Mouse (Mus musculus): Measurements from ENCODE around the gene Nsmce1.

DNA sequence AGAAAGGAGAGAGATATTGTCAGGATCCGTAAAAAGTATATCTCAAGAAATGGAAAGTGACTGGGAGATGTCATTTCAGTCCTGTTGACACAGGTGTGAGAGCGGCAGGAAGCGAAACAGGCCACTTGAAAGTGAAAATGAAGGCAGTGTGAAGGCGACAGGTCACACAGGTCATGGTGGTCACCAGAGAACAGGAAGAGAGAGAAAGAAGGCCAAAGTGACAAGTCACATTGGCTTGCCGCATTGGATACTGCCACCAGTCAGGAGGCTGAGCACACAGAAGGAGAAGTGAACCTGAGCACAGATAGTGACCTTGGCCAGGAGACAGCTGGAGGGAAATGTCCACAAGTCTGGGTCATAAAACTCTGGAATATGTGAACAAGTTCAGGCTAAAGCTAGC lies 20.0 kb upstream of the Nsmce1 start:
- no peak for TF ChIP-seq CTCF (IDR thresholded peaks at IDR 0.05; ENCODE audit: insufficient read depth, low read depth, low read length)
- TF ChIP-seq POLR2A (IDR thresholded peaks at IDR 0.05; ENCODE audit: insufficient read depth, low read depth, low read length), result no peak

Data from olfactory bulb, adult 2 months (tissue).